Mouse (Mus musculus): ENCODE results near the gene Rab40c.

Gene Rab40c

DNA sequence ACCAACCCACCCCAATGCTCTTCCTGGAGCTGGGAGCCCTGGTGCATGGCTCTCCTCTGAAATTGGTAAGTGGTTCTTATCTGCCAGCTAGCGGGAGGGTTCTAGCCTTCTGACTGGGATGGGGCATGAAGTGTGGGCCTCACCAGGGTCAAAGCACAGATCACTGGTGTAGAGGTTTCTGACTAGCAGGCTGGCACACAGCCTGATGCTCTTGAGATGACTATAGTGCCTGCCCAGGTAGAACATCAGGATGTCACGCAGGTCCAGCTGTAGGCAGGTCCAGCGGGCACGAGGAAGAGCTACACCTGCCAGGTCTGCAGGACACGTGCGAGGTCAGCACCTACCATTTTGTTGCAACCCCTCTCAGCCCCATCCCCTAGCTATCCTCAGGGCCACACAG is 59.3 kb downstream of the Rab40c start:
- no peak for DNase-seq (ENCODE audit: extremely low read depth, low read depth, low spot score)

DNA sequence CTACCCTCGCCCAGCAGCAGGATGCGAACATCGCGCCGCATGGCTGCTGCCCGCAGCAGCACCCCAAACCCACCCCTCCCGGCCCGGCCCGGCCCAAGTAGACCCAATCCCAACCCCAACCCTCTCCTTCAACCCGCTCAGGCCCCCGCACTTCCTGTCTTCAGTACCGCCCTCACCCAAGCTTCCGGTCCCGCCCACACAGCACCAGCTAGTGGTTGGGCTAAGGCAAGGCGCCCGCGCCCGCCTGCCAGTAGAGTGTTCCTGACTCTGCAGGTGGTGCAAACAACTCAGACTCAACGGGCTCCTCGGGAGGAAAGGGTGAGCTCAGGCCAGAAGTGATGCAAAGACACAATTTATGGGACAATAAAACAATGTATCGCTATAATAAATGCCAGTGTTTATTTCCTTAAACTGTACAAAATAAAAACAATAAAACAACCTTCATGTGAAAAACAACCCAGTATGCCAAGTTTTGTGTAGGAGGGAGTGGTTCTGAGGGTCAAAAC is 75.1 kb downstream of the Rab40c start, which contains the start of gene Rhot2:
TSS of gene Rhot2 (minus strand) at position 456 of the 506 bp plus-strand sequence.
- no peak for DNase-seq (ENCODE audit: extremely low read depth, low read depth, low spot score)

DNA sequence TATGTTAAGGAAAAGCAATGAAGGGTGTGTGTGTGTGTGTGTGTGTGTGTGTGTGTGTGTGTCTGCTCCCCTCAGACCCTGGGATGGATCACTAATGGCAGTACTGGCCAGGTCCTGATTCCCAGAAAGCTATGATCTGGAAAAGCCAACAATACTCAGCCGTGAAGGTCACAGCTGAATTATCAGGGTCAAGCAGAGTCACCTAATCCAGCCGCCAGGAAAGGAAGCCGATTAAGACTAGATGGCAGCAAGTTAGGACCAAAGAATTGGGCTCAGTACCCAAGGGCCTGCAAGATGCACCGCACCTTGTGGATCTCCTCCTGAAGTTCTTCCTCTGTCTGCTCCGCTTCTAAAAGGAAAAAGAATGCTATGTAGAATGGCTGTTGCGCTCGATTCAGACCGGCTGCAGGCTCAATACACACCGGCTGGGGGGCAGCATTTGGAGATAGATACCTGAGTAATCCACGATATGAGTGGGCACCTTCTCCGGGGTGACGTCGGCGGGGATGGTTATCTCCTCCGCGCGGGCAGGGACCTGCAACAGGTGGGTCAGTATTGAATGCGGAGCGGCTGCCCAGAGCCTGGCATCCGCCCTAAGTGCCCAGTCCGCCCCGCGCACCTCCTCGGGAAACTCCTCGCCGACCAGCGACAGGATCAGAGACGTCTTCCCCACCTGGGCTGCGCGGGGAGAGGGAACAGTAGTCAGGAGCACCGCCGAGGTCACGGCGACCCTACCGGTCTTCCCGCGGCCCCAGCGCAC is 75.7 kb downstream of the Rab40c start:
- no peak for DNase-seq (ENCODE audit: extremely low read depth, low read depth, low spot score)

DNA sequence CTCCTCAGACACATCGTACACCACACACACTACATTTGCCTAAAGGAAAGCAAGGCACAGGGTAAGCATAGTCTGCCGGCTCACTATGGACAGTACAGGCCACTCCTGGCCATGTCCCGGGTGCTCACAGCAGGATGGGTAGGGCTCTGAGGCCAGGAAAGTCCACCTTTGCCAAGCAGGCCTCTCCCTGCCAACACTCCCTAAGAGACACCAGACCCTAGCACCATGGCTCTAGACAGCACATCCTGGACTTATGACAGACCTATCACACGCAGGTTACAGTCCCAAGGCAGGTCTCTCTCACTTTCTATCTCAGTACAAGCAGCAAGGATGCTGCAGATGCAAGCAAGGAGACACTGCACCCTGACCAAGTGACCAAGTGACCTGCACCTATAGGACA is 76.4 kb downstream of the Rab40c start:
- DNase-seq (ENCODE audit: extremely low read depth, low read depth, low spot score): no peak

DNA sequence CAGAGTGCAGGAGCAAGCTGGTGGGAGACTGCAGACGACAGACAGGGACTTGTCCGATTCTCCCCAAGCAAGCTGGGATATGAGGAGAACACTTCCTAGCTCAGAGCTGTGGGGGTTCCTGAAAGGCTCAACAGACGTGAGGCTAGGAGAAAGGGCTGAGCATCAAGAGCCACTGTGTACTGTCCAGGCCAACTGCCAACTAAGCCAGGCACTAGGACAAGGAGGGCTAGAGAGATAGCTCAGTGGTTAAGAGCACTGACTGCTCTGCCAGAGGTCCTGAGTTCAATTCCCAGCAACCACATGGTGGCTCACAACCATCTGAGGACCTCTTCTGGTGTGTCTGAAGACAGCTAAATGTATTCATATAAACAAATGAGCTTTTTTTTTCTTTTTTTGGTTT is 77.0 kb downstream of the Rab40c start:
- DNase-seq (ENCODE audit: extremely low read depth, low read depth, low spot score): no peak

GRCm38 (mm10) chr17:25841117-25841880 is 78.2 kb downstream of the Rab40c start, which contains the start of gene Gm20683:
Gm20683 (minus strand) TSS chr17:25841763.
- DNase-seq (ENCODE audit: extremely low read depth, low read depth, low spot score): no peak

DNA sequence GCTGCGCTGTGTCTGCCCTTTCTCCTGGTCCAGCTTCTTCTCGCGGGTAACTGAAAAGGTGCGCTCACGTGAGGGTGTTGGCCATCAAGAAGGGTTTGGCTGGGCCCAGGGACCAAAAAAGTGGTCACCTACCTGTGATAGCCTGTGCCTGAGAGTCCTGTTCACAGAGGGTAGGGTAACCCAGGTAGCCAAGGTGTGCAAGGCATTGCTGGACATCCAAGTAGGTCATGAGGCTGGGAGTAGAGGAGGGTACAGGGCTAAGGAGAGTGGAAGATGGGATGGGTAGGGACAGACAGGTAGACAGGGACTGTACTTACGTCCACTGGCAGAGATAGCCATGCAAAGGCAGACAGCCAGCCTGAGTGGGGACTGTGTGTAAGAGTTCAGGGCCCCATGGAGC is 79.0 kb downstream of the Rab40c start:
- no peak for DNase-seq (ENCODE audit: extremely low read depth, low read depth, low spot score)

DNA sequence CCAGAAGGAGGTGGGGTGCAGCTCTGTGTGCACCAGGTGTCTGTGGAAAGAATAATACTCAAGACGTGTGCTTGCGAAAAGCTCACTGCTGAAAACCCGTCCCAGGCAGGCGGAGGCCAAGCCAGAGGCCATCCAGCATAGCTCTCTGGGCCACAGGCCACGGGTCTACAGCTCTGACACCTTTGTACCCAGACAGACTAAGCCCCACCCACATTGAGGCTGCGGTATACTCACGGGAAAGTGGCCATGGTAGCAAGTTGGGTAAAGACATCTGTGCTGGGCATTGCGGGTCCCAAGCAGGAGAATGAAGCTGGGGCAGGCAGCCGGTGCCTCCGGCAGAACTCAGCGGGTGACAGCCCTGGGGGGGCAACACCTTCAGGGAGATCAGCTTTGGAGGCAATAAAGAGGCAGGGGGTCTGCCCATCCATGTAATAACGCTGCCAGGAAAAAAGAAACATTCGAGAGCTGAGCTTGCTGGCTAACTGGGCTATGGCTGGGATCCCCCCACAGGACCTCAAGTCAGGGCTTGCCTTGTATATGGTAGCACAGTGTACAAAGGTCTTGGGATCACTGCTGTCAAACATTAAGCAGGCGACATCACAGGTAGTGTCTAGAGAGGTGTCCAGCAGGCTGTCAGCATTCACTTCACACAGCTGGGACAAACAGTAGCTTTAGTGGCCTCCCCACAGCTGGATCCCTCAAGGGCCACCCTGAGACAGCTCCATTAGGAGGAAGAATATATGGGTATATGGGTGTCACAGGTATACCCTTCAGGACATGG is 79.9 kb downstream of the Rab40c start:
- no peak for DNase-seq (ENCODE audit: extremely low read depth, low read depth, low spot score)

DNA sequence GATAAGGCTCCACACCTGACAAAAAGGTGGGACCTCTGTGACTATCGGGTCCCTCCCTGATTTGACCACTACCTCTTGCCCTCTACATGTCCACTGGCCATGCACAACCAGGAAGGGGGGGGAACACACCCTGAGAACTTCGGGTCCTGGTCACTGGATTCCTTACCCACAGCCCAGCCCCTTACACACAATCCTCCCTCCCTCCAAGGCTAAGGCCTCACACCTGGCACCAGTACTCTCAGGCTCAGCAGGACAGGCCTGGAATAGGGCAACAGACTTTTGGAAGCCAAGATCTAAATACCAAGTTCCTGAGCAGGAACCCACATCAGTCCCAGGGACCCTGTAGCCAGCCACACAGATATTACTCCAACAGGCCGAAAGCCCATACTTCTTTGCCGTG is 80.6 kb downstream of the Rab40c start:
- DNase-seq (ENCODE audit: extremely low read depth, low read depth, low spot score): no peak

DNA sequence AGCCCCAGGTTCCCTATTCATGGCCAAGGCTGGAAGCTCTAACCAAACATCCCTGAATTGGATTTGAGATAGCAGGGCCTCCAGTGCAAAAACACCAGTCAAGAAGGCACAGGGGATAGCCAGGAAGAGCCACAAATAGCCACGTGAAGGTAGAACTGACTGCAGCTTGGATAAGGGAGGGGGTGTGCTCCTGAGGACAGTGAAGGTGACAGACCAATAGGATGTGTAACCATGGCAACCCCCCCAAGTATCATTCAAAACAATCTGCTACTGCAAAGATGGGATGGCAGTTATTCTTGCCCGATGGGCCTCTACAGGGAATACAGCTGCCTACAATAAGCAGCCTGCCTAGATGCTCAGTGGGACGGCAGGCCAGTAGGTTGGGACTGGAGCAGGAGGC is 82.0 kb downstream of the Rab40c start:
- DNase-seq (ENCODE audit: extremely low read depth, low read depth, low spot score): no peak

GRCm38 (mm10) chr17:25837076-25837410 is 82.5 kb downstream of the Rab40c start, which contains the start of gene Rhbdl1:
Rhbdl1 (minus strand) TSS chr17:25837295.
- DNase-seq (ENCODE audit: extremely low read depth, low read depth, low spot score): no peak

- no peak for DNase-seq (ENCODE audit: extremely low read depth, low read depth, low spot score)
Observed at GRCm38 (mm10) chr17:25836397-25837075, 83.0 kb downstream of the Rab40c start.

GRCm38 (mm10) chr17:25835816-25836215 is 83.7 kb downstream of the Rab40c start:
- no peak for DNase-seq (ENCODE audit: extremely low read depth, low read depth, low spot score)

- no peak for DNase-seq (ENCODE audit: extremely low read depth, low read depth, low spot score)
Observed at GRCm38 (mm10) chr17:25835301-25835700, 84.2 kb downstream of the Rab40c start.

DNA sequence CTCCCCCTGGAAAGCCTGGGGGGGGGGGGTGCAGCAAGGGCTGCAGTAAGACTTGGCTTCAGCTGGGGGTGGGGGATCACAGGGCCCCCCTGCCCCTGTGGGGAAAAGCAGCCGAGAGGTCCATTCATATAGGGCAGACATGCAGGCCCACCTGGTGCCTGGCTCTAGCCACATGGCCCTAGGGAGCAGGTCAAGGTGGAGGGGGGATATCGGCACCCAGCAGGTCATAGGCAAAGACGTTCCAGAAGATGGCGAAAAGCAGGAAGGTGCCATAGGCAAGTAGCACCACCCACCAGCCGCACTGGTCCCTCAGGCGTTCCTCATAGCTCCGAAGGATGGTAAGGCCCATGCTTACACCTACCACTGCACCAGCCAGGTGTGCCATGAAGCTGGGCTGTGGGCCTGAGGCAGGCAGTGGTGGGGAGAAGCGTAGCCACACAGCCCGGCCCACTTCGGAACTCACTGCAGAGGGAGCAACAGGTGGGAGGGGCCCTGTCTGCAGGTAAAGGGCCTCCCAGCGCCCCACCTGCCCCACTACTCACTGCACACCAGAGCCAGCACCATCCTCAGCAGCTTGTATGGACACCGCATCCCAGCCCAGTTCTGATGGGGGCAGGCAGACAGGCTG is 84.8 kb downstream of the Rab40c start:
- no peak for DNase-seq (ENCODE audit: extremely low read depth, low read depth, low spot score)

GRCm38 (mm10) chr17:25833961-25834594 is 85.4 kb downstream of the Rab40c start:
- no peak for DNase-seq (ENCODE audit: extremely low read depth, low read depth, low spot score)

DNA sequence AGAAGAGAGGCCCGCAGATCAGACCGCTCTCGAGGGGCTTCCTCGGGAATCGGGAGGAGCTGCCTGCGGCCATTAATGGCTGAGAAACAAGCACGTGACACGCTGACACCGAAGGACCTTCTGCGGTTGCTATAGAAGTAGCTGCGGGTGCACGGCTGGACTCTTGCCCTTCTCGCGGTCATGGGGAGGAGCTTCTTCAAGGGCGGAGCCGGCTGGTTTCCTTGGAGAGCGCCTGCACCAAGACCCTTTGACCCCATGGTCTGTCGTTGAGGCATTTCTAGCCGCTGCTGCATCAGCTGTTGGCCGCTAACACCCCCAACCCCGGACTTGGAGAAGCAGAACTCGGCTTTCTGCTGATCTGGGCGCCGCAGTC is 86.2 kb downstream of the Rab40c start, which contains the start of gene Stub1:
TSS of gene Stub1 (minus strand) at position 114 of the 373 bp plus-strand sequence.
- DNase-seq (ENCODE audit: extremely low read depth, low read depth, low spot score): no peak

- no peak for DNase-seq (ENCODE audit: extremely low read depth, low read depth, low spot score)
Observed at GRCm38 (mm10) chr17:25832436-25833290, 86.9 kb downstream of the Rab40c start.

Data from fat pad, adult 2 months (tissue).